Mouse (Mus musculus) embryonic facial prominence, embryonic 10.5 days (tissue): Measurements from ENCODE around the gene Smoc2. TPM values are rescaled to one million over a fixed set of nuclear protein-coding genes. Genes with fewer than 3 reads are reported as not detected.

Source experiments
- DNase-seq: peaks from one replicate; pipeline ENCODE4 v3.0.0-alpha.2; 2017; ENCODE audit warnings: low spot score
- H3K27ac ChIP-seq: fragments of 300-500 bp; sonication (generic); replicated peaks from 2 replicates; pipeline ENCODE4 v1.5.1; 2016; ENCODE audit warnings: mild to moderate bottlenecking
- H3K27me3 ChIP-seq: fragments of 300-500 bp; sonication (generic); replicated peaks from 2 replicates; pipeline ENCODE4 v1.6.1; 2016; ENCODE audit warnings: low read depth, mild to moderate bottlenecking; ENCODE audit not compliant: poor library complexity, severe bottlenecking
- H3K36me3 ChIP-seq: fragments of 300-500 bp; sonication (generic); replicated peaks from 2 replicates; pipeline ENCODE4 v1.6.1; 2016; ENCODE audit warnings: mild to moderate bottlenecking, moderate library complexity
- H3K4me1 ChIP-seq: fragments of 300-500 bp; sonication (generic); 2 replicates; pipeline ENCODE4 v1.6.1; 2016
- H3K4me3 ChIP-seq: fragments of 300-500 bp; sonication (generic); 2 replicates; pipeline ENCODE4 v1.5.1; 2016; ENCODE audit warnings: mild to moderate bottlenecking, moderate library complexity
- H3K9me3 ChIP-seq: fragments of 300-500 bp; sonication (generic); 2 replicates; pipeline ENCODE4 v1.6.1; 2016; ENCODE audit warnings: mild to moderate bottlenecking
- WGBS: fragments of 180-500 bp; shearing (Covaris S2); methylation state at CpG from one replicate; pipeline ENCODE4 v1.1.7; 2016; 5-methylcytosine and 5-hydroxymethylcytosine counted together
- polyA plus RNA-seq: library from polyadenylated mRNA; unstranded; fragments of >200 nt; fragmentation: Nextera tagmentation; extraction: Ambion mirVana; gene quantifications from 2 replicates; pipeline ENCODE4 v1.2.1, GENCODE M21; 2016

Smoc2 gene
- polyA plus RNA-seq, 1 experiment from 2014 or later: 18.1 TPM

GRCm38 (mm10) chr17:14398650-14399424 lies 119.5 kb downstream of the Smoc2 start:
- no peak for DNase-seq
- Histone ChIP-seq H3K9me3 (no peaks in the 10 kb centered on the region), H3K27ac (no peak overlapping the region), H3K4me3 (no peak overlapping the region), H3K4me1 (peaks cover 17% of the 10 kb centered on the region), H3K36me3 (no peaks in the 10 kb centered on the region), H3K27me3 (no peaks in the 10 kb centered on the region)
- WGBS: 88% methylated on average over 8 of the region's 8 CpGs

- H3K27me3 ChIP-seq: no peaks in the 10 kb centered on the region
- no peak for DNase-seq
- no peaks in the 10 kb centered on the region for H3K9me3 ChIP-seq
- H3K4me3 ChIP-seq: no peak overlapping the region
- H3K27ac ChIP-seq: no peak overlapping the region
- peaks cover 17% of the 10 kb centered on the region for H3K4me1 ChIP-seq
- no peaks in the 10 kb centered on the region for H3K36me3 ChIP-seq
- 72% methylated on average over 5 of the region's 5 CpGs for WGBS
These were observed 121.7 kb downstream of the Smoc2 start for GRCm38 (mm10) chr17:14400960-14401359.

DNA sequence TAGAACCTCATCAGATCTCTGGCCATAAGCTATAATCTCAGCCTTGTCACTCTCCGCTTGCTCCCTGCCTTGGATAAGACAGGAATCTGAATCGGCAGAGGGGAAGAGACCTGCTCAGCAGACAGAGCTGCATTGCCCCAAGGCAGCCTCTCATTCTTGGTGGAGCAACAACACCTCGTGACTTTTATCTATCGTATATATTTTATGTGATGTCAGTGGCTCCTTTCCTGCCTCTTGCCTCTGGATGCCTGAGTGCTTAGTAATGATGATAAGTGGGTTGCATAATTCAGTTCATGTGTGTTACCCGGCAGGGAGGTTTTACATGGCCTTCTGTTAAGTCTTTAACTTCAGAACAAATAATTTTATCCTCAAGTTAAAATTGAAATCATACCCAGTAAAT lies 128.6 kb downstream of the Smoc2 start:
- Histone ChIP-seq H3K27me3 (0 out of 2 replicates have a peak, but pooled peaks cover 6% of the 10 kb centered on the region), H3K27ac (no peak overlapping the region), H3K4me3 (no peak overlapping the region), H3K9me3 (no peaks in the 10 kb centered on the region), H3K4me1 (no peaks in the 10 kb centered on the region), H3K36me3 (no peaks in the 10 kb centered on the region)
- DNase-seq: no peak
- 77% methylated on average over 5 of the region's 5 CpGs for WGBS

DNA sequence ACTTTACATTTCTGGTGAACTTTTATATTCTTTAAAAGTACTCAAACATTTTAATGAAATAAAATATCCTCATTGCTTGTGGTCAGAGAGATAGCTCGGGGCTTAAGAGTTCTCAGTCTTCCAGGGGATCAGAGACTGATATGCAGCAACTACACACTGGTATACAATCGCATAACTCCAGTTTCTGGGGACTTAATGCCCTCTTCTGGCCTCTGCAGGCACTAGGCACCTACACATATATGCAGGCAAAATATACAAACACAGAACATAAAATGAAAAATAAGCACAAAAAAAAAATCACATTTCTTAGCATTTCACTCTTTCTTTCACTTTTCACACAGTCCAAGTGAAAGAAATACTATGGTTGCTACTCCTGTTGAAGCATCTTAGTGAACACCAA lies 133.2 kb downstream of the Smoc2 start:
- H3K27ac ChIP-seq: no peak overlapping the region
- H3K4me3 ChIP-seq: no peak overlapping the region
- peaks cover 6% of the 10 kb centered on the region for H3K4me1 ChIP-seq
- H3K36me3 ChIP-seq: no peaks in the 10 kb centered on the region
- H3K27me3 ChIP-seq: 0 out of 2 replicates have a peak, but pooled peaks cover 6% of the 10 kb centered on the region
- no peak for DNase-seq
- 85% methylated on average over 2 of the region's 2 CpGs for WGBS
- H3K9me3 ChIP-seq: no peaks in the 10 kb centered on the region

GRCm38 (mm10) chr17:14414511-14414910 lies 135.2 kb downstream of the Smoc2 start:
- no peak for DNase-seq
- no peak overlapping the region for H3K27ac ChIP-seq
- WGBS: 45% methylated on average over 5 of the region's 5 CpGs
- peaks cover 6% of the 10 kb centered on the region for H3K4me1 ChIP-seq
- H3K9me3 ChIP-seq: no peaks in the 10 kb centered on the region
- H3K4me3 ChIP-seq: no peak overlapping the region
- no peaks in the 10 kb centered on the region for H3K36me3 ChIP-seq
- H3K27me3 ChIP-seq: peaks cover 11% of the 10 kb centered on the region

DNA sequence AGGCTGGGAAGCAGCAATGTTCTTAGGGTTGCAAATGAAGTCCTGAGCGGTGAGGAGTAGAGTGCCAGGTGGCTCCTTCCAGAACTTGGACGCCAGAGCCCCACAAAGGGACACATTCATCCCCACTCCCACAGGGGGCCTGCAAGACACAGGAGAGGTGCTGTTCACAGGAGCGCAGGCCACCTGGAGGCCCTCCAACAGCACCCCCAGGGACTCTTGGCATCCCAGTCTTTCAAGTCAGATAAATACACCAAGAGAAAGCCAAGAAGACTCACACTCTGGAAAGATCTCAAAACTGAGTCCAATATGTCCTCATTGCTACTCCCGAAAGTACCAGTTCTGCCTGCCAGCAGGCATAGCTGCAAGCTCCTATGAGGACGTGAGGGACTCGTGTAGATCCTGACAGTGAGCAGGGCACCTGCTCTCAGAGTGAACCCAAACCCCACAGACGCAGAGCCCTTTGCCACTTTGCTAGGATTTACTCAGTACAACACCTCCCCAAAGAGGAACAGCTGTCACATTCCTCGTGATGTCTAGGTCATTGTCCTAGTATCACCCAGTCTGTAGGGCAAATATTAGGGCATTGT lies 141.2 kb downstream of the Smoc2 start:
- Histone ChIP-seq H3K9me3 (no peaks in the 10 kb centered on the region), H3K27me3 (peaks cover 10% of the 10 kb centered on the region), H3K27ac (no peak overlapping the region), H3K4me3 (no peak overlapping the region), H3K36me3 (no peaks in the 10 kb centered on the region), H3K4me1 (no peaks in the 10 kb centered on the region; the same call in 1 of the 2 replicates)
- WGBS: 40% methylated on average over 8 of the region's 8 CpGs
- DNase-seq: no peak

- no peak overlapping the region for H3K4me3 ChIP-seq
- H3K4me1 ChIP-seq: peaks cover 7% of the 10 kb centered on the region; the same call in 1 of the 2 replicates
- H3K36me3 ChIP-seq: no peaks in the 10 kb centered on the region
- no peak for DNase-seq
- WGBS: 52% methylated on average over 6 of the region's 6 CpGs
- H3K27ac ChIP-seq: no peak overlapping the region
- H3K9me3 ChIP-seq: no peaks in the 10 kb centered on the region
- no peaks in the 10 kb centered on the region for H3K27me3 ChIP-seq
These were observed 147.2 kb downstream of the Smoc2 start for GRCm38 (mm10) chr17:14426481-14426880.

- Histone ChIP-seq H3K27ac (no peak overlapping the region), H3K36me3 (no peaks in the 10 kb centered on the region), H3K9me3 (no peaks in the 10 kb centered on the region), H3K4me1 (no peaks in the 10 kb centered on the region), H3K27me3 (no peaks in the 10 kb centered on the region), H3K4me3 (no peak overlapping the region)
- WGBS: 79% methylated on average over 4 of the region's 4 CpGs
- no peak for DNase-seq
These were observed 155.4 kb downstream of the Smoc2 start for GRCm38 (mm10) chr17:14434717-14435116.

DNA sequence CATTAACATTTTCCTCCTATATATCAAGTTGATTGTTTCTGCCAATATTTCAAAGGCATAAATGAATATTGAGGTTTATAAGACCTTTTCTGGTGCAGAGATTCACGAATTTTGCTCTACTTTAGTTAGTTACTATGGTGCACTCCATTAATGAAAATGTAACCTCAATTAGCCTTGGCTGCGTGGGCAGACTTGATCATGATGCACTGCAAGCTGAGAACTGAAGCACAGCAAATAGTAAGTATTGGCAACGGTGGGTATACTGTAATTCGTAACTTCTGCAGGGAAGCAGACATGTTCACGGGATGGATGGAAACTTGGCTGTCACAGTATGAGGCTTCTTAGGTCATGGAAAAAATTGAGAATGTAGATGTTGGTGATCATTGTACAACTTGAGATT lies 166.3 kb downstream of the Smoc2 start:
- H3K36me3 ChIP-seq: no peaks in the 10 kb centered on the region
- no peak for DNase-seq
- WGBS: 81% methylated on average over 5 of the region's 5 CpGs
- peaks cover 10% of the 10 kb centered on the region for H3K4me1 ChIP-seq
- H3K4me3 ChIP-seq: no peak overlapping the region
- H3K9me3 ChIP-seq: no peaks in the 10 kb centered on the region
- no peaks in the 10 kb centered on the region for H3K27me3 ChIP-seq
- H3K27ac ChIP-seq: no peak overlapping the region

- Histone ChIP-seq H3K27me3 (no peaks in the 10 kb centered on the region), H3K4me1 (peaks cover 10% of the 10 kb centered on the region), H3K9me3 (no peaks in the 10 kb centered on the region), H3K36me3 (no peaks in the 10 kb centered on the region), H3K27ac (no peak overlapping the region), H3K4me3 (no peak overlapping the region)
- 66% methylated on average over 5 of the region's 5 CpGs for WGBS
- no peak for DNase-seq
These were observed 168.0 kb downstream of the Smoc2 start for GRCm38 (mm10) chr17:14447275-14447674.

Other genes starting within 250 kb of the Smoc2 start
- not detected in 2 replicates for gene Gm7358, start 220.0 kb upstream of the Smoc2 start, polyA plus RNA-seq
- gene Dact2, start 75.2 kb upstream of the Smoc2 start, polyA plus RNA-seq: 0.60 and 0.73 TPM in 2 replicates